ENCODE assay signal across 9 mouse cellular contexts in the genomic region with DNA sequence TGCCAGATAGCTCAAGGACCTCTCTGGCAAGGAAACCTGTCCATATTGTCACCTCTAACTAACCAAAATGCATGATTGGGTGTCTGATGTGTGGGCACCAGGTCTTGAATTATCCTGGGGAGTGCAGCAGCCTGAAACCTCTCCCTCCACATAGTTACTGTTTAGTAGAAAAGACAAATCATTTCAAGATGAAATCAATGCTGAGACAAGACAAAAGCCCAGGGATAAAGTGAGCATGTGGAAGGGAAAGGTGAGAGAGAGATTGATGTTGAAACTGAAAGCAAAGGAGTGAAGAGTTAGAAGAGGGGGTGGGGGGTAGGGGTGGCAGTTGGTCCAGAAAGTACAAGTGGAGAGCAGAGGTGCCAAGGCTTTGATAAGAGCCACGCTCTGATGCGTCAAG. TPM values are rescaled to one million over a fixed set of nuclear protein-coding genes. Genes with fewer than 3 reads are reported as not detected.
A peak's percentile ranks its signal among the peaks of the same experiment; 100 is the strongest.
DNase-seq lines count a peak whose midpoint lies in the region; ATAC-seq and TF ChIP-seq lines count a peak whose summit lies in the region.
"Had no signal": no experiment of that assay in that cellular context is flagged by ENCODE, and none has a peak within 500 bp of the region (broad histone marks: within the 10 kb centered on the region; RNA-seq: fewer than 3 reads in every experiment).

No protein-coding gene starts in this region.

- ATAC-seq in heart, embryonic 16.5 days (replicated peaks; ENCODE audit: extremely low read depth, insufficient read depth, low FRiP score), result no peak
- ATAC-seq in hindbrain, embryonic 12.5 days (ENCODE audit: low FRiP score), result no peak
- no peak for ATAC-seq in midbrain, embryonic 14.5 days (ENCODE audit: low FRiP score, low TSS enrichment)
- ATAC-seq in frontal cortex, adult (ENCODE audit: low TSS enrichment), result no peak

- no peak for TF ChIP-seq CTCF in heart, adult 2 months (IDR thresholded peaks at IDR 0.05)
- TF ChIP-seq CTCF in CH12.LX (conservative IDR thresholded peaks at IDR 0.05 in 1 of 2, IDR thresholded peaks at IDR 0.05 in 1 of 2; ENCODE audit: low read depth in 2 of 2, low read length in 2 of 2), result no peak

- WGBS in heart, embryonic 16.5 days, result 73% methylated on average over 2 of the region's 2 CpGs
- WGBS in heart, adult 2 months, result 92% methylated on average over 2 of the region's 2 CpGs
- 79% methylated on average over 2 of the region's 2 CpGs for WGBS in hindbrain, embryonic 12.5 days
- WGBS in midbrain, embryonic 14.5 days, result 70% methylated on average over 2 of the region's 2 CpGs

- H3K9ac ChIP-seq in heart, embryonic 16.5 days (ENCODE audit: low read length), result no peak overlapping the region
- no peak overlapping the region for H3K9ac ChIP-seq in heart, adult 2 months (ENCODE audit: low read depth, low read length)
- peak overlapping the region; percentile 73 for H3K9ac ChIP-seq in CH12.LX (ENCODE audit: insufficient read depth, low read depth)
- H3K9ac ChIP-seq in hindbrain, embryonic 12.5 days, result no peak overlapping the region
- H3K9ac ChIP-seq in midbrain, embryonic 14.5 days (replicated peaks; ENCODE audit: low read length), result peak overlapping the region; percentile 93; the same call in 1 of the 2 replicates

- no peak for TF ChIP-seq RAD21 in CH12.LX (IDR thresholded peaks at IDR 0.05; ENCODE audit: low read depth, low read length)

- H3K4me2 ChIP-seq in heart, embryonic 16.5 days (ENCODE audit: low read depth, low read length), result peak overlapping the region; percentile 90; the same call in 1 of the 2 replicates
- peak overlapping the region; percentile 48 for H3K4me2 ChIP-seq in CH12.LX (ENCODE audit: insufficient read depth, low read depth, poor library complexity, severe bottlenecking)
- H3K4me2 ChIP-seq in hindbrain, embryonic 12.5 days (replicated peaks), result peak overlapping the region; percentile 90
- H3K4me2 ChIP-seq in midbrain, embryonic 14.5 days (ENCODE audit: low read length), result peak overlapping the region; percentile 93

- peak overlapping the region; percentile 88; the same call in 1 of the 2 replicates for H3K27ac ChIP-seq in heart, embryonic 16.5 days (ENCODE audit: low read length)
- no peak overlapping the region; the same call in 1 of the 2 replicates for H3K27ac ChIP-seq in heart, adult 2 months
- no peak overlapping the region for H3K27ac ChIP-seq in CH12.LX (ENCODE audit: insufficient read depth, low read depth)
- no peak overlapping the region for H3K27ac ChIP-seq in hindbrain, embryonic 12.5 days
- H3K27ac ChIP-seq in midbrain, embryonic 14.5 days (replicated peaks; ENCODE audit: low read depth, low read length), result no peak overlapping the region

- H3K79me2 ChIP-seq in heart, adult 2 months (replicated peaks; ENCODE audit: control insufficient read depth, insufficient read depth, low read length), result 0 out of 2 replicates have a peak, but pooled peaks cover 4% of the 10 kb centered on the region
- peaks cover 19% of the 10 kb centered on the region for H3K79me2 ChIP-seq in CH12.LX (replicated peaks; ENCODE audit: control insufficient read depth, extremely low read depth, insufficient read depth, poor library complexity, severe bottlenecking)

- no peak for DNase-seq in heart, adult 2 months
- no peak for DNase-seq in CH12.LX (ENCODE audit: extremely low read depth)
- DNase-seq in midbrain, embryonic 14.5 days, result no peak
- no peak for DNase-seq in adrenal gland, adult 8-10 months
- no peak for DNase-seq in embryo, embryonic 11 days
- DNase-seq: spleen, adult 18-20 months had no signal

- in situ Hi-C loops in CH12.LX (cut with MboI; ENCODE audit: low pct_ligation_motif_present, low pct_unique_long_range_greater_than_20kb, low sequenced_read_pairs), result no loop called here

- TF ChIP-seq POLR2A in heart, adult 2 months (IDR thresholded peaks at IDR 0.05; ENCODE audit: insufficient read depth, low read depth, low read length), result no peak
- no peak for TF ChIP-seq POLR2A in CH12.LX (IDR thresholded peaks at IDR 0.05; ENCODE audit: low read depth, low read length)

- intact Hi-C loops in heart, adult 2 months (cut with DNase I), result no loop called here

- no peak overlapping the region for H3K4me3 ChIP-seq in heart, embryonic 16.5 days (ENCODE audit: low read length)
- no peak overlapping the region for H3K4me3 ChIP-seq in heart, adult 2 months
- H3K4me3 ChIP-seq in CH12.LX (replicated peaks in 1 of 3; ENCODE audit: low read depth in 2 of 3, low read length in 2 of 3, poor library complexity in 1 of 3), result peak overlapping the region in 2 of 3 experiments; percentile 52 to 68
- H3K4me3 ChIP-seq in hindbrain, embryonic 12.5 days, result no peak overlapping the region; the same call in 1 of the 2 replicates
- peak overlapping the region; percentile 93; the same call in 1 of the 2 replicates for H3K4me3 ChIP-seq in midbrain, embryonic 14.5 days (replicated peaks; ENCODE audit: low read depth, low read length)

- H3K9me3 ChIP-seq in heart, embryonic 16.5 days (replicated peaks; ENCODE audit: control insufficient read depth, low read length), result no peaks in the 10 kb centered on the region
- no peaks in the 10 kb centered on the region for H3K9me3 ChIP-seq in CH12.LX (replicated peaks; ENCODE audit: low read length)
- H3K9me3 ChIP-seq in hindbrain, embryonic 12.5 days (replicated peaks), result no peaks in the 10 kb centered on the region
- H3K9me3 ChIP-seq in midbrain, embryonic 14.5 days (ENCODE audit: control insufficient read depth, low read length), result no peaks in the 10 kb centered on the region

- no peaks in the 10 kb centered on the region for H3K27me3 ChIP-seq in heart, embryonic 16.5 days (ENCODE audit: control insufficient read depth, insufficient read depth, low read length)
- H3K27me3 ChIP-seq in heart, adult 2 months (ENCODE audit: control insufficient read depth, insufficient read depth, low read length), result no peaks in the 10 kb centered on the region
- no peaks in the 10 kb centered on the region for H3K27me3 ChIP-seq in CH12.LX (replicated peaks)
- no peaks in the 10 kb centered on the region for H3K27me3 ChIP-seq in hindbrain, embryonic 12.5 days
- H3K27me3 ChIP-seq in midbrain, embryonic 14.5 days (ENCODE audit: control insufficient read depth, insufficient read depth, low read length), result no peaks in the 10 kb centered on the region

- H3K4me1 ChIP-seq in heart, embryonic 16.5 days (ENCODE audit: control insufficient read depth, insufficient read depth, low read length), result peaks cover 24% of the 10 kb centered on the region
- H3K4me1 ChIP-seq in heart, adult 2 months (ENCODE audit: control insufficient read depth, insufficient read depth, low read length), result peaks cover 13% of the 10 kb centered on the region
- peaks cover 17 to 57% of the 10 kb centered on the region in 2 experiments for H3K4me1 ChIP-seq in CH12.LX (ENCODE audit: control insufficient read depth in 1 of 2, insufficient read depth in 2 of 2)
- H3K4me1 ChIP-seq in hindbrain, embryonic 12.5 days, result peaks cover 29% of the 10 kb centered on the region
- H3K4me1 ChIP-seq in midbrain, embryonic 14.5 days (ENCODE audit: control insufficient read depth, insufficient read depth, low read length), result peaks cover 26% of the 10 kb centered on the region

- H3K36me3 ChIP-seq in heart, embryonic 16.5 days (ENCODE audit: control insufficient read depth, insufficient read depth), result no peaks in the 10 kb centered on the region
- H3K36me3 ChIP-seq in heart, adult 2 months (ENCODE audit: control insufficient read depth, insufficient read depth, low read length), result peaks cover 2% of the 10 kb centered on the region
- no peaks in the 10 kb centered on the region for H3K36me3 ChIP-seq in CH12.LX (replicated peaks in 1 of 2; ENCODE audit: control insufficient read depth in 1 of 2, insufficient read depth in 1 of 2, low read length in 1 of 2)
- H3K36me3 ChIP-seq in hindbrain, embryonic 12.5 days, result no peaks in the 10 kb centered on the region
- H3K36me3 ChIP-seq in midbrain, embryonic 14.5 days (ENCODE audit: control insufficient read depth, insufficient read depth, low read length), result no peaks in the 10 kb centered on the region

- dilution Hi-C loops in CH12.LX (cut with MboI; ENCODE audit: extremely low pct_ligation_motif_present, extremely low pct_unique_long_range_greater_than_20kb, low sequenced_read_pairs), result no loop called here

- no peak for TF ChIP-seq EP300 in heart, adult 2 months (IDR thresholded peaks at IDR 0.05; ENCODE audit: insufficient read depth, low read depth, low read length)
- no peak for TF ChIP-seq EP300 in CH12.LX (IDR thresholded peaks at IDR 0.05; ENCODE audit: low read length)

TF ChIP-seq in CH12.LX, 34 proteins besides CTCF, POLR2A, EP300 and RAD21:
- TF ChIP-seq IRF4 (IDR thresholded peaks at IDR 0.05; ENCODE audit: low read depth, low read length) (peak; percentile 39; the same call in 1 of the 2 replicates), MAZ (IDR thresholded peaks at IDR 0.05; ENCODE audit: low read depth, low read length) (no peak), SIN3A (IDR thresholded peaks at IDR 0.05; ENCODE audit: low read length) (peak; percentile 36; the same call in 1 of the 2 replicates)

RNA-seq across cellular contexts. Expression of a gene that starts 1.4 kb away (rescaled TPM):
- polyA plus RNA-seq in heart, embryonic 16.5 days (2015; fragmentation: Nextera tagmentation; extraction: Ambion mirVana), result 44.4 and 46.1 TPM in 2 replicates
- 10 to 100 TPM; 11.8 to 18.6 TPM for total RNA-seq in heart, adult 2 months (2021)
- polyA plus RNA-seq in heart, adult 2 months (2012; rRNA removed), result 25.7 and 26.4 TPM in 2 replicates
- total RNA-seq in CH12.LX (2012; rRNA removed) (14.9 and 16.1 TPM in 2 replicates), CH12.LX (2014; rRNA removed) (10.6 and 11.6 TPM in 2 replicates)
- polyA plus RNA-seq in CH12.LX (2012; ENCODE audit: insufficient read length, low read depth), result 17.8 and 19.1 TPM in 2 replicates
- 84.3 and 95.0 TPM in 2 replicates for polyA plus RNA-seq in hindbrain, embryonic 12.5 days (2016; fragmentation: Nextera tagmentation; extraction: Ambion mirVana)
- 57.2 and 79.6 TPM in 2 replicates for polyA plus RNA-seq in midbrain, embryonic 14.5 days (2014; fragmentation: Nextera tagmentation; extraction: Ambion mirVana)
- total RNA-seq in adrenal gland, adult 8-10 months (2022), result 10 to 100 TPM; 31.2 to 34.6 (median 33.0) TPM

RNA-seq across cellular contexts. Expression of a gene that starts 45.5 kb away (rescaled TPM):
- 35.8 and 40.3 TPM in 2 replicates for polyA plus RNA-seq in heart, embryonic 16.5 days (2015; fragmentation: Nextera tagmentation; extraction: Ambion mirVana)
- total RNA-seq in heart, adult 2 months (2021), result 10 to 100 TPM; 27.1 to 32.4 TPM
- 13.5 and 16.6 TPM in 2 replicates for polyA plus RNA-seq in heart, adult 2 months (2012; rRNA removed)
- total RNA-seq in CH12.LX (2012; rRNA removed) (15.6 and 17.1 TPM in 2 replicates), CH12.LX (2014; rRNA removed) (11.6 and 12.0 TPM in 2 replicates)
- polyA plus RNA-seq in CH12.LX (2012; ENCODE audit: insufficient read length, low read depth), result 12.3 and 14.1 TPM in 2 replicates
- polyA plus RNA-seq in hindbrain, embryonic 12.5 days (2016; fragmentation: Nextera tagmentation; extraction: Ambion mirVana), result 62.5 and 65.1 TPM in 2 replicates
- 70.4 and 80.1 TPM in 2 replicates for polyA plus RNA-seq in midbrain, embryonic 14.5 days (2014; fragmentation: Nextera tagmentation; extraction: Ambion mirVana)
- 10 to 100 TPM; 39.2 to 77.5 (median 71.6) TPM for total RNA-seq in adrenal gland, adult 8-10 months (2022)

Comparison
In these comparisons a context has a peak if more than half of its experiments do, and no peak if none do; other contexts are left out.
1. H3K4me3 ChIP-seq: peak in CH12.LX (2 of 3) and midbrain, embryonic 14.5 days (single experiment); none in heart, embryonic 16.5 days (single experiment), heart, adult 2 months (single experiment) and hindbrain, embryonic 12.5 days (single experiment).
2. H3K9ac ChIP-seq: peak in CH12.LX (single experiment) and midbrain, embryonic 14.5 days (single experiment); none in heart, embryonic 16.5 days (single experiment), heart, adult 2 months (single experiment) and hindbrain, embryonic 12.5 days (single experiment).
3. Peak in every context shown above with its lines, with median percentiles within 50 percentile points of each other: H3K4me2 ChIP-seq.